Mouse (Mus musculus) urinary bladder, postnatal 10 days (tissue): ENCODE data around the gene Bcas3.

Experiments used
- DNase-seq: peaks from one replicate; pipeline ENCODE4 v3.0.0; 2022; ENCODE audit warnings: low spot score

Bcas3 gene

GRCm38 (mm10) chr11:85352539-85353380 is at the start of gene Bcas3:
TSS of gene Bcas3 (plus strand) at chr11:85353167.
- peak; percentile 89 for DNase-seq

GRCm38 (mm10) chr11:85306577-85307260 is 46.2 kb upstream of the Bcas3 start:
- no peak for DNase-seq

- no peak for DNase-seq
Observed at GRCm38 (mm10) chr11:85308799-85309198, 44.2 kb upstream of the Bcas3 start.

- DNase-seq, result no peak
Observed at GRCm38 (mm10) chr11:85310407-85310712, 42.6 kb upstream of the Bcas3 start.

- DNase-seq, result peak; percentile 96
Observed at GRCm38 (mm10) chr11:85310713-85311574, 42.0 kb upstream of the Bcas3 start, which contains the start of gene Ppm1d. TSS of gene Ppm1d (plus strand) at chr11:85311244.

GRCm38 (mm10) chr11:85311645-85312490 is 41.1 kb upstream of the Bcas3 start:
- DNase-seq, result no peak

GRCm38 (mm10) chr11:85312818-85313217 is 40.1 kb upstream of the Bcas3 start:
- no peak for DNase-seq

GRCm38 (mm10) chr11:85313361-85313760 is 39.6 kb upstream of the Bcas3 start:
- no peak for DNase-seq

GRCm38 (mm10) chr11:85323567-85324330 is 29.2 kb upstream of the Bcas3 start:
- DNase-seq, result no peak

GRCm38 (mm10) chr11:85328717-85329116 is 24.2 kb upstream of the Bcas3 start:
- DNase-seq, result no peak

- no peak for DNase-seq
Observed at GRCm38 (mm10) chr11:85329167-85329894, 23.6 kb upstream of the Bcas3 start.

GRCm38 (mm10) chr11:85334778-85335177 is 18.2 kb upstream of the Bcas3 start:
- DNase-seq, result no peak

- no peak for DNase-seq
Observed at GRCm38 (mm10) chr11:85339173-85339831, 13.7 kb upstream of the Bcas3 start.

- no peak for DNase-seq
Observed at GRCm38 (mm10) chr11:85340070-85340616, 12.8 kb upstream of the Bcas3 start.

GRCm38 (mm10) chr11:85353819-85354218 is 852 bp downstream of the Bcas3 start:
- no peak for DNase-seq

- DNase-seq, result no peak
Observed at GRCm38 (mm10) chr11:85359641-85360040, 6.7 kb downstream of the Bcas3 start.

GRCm38 (mm10) chr11:85361621-85362020 is 8.7 kb downstream of the Bcas3 start:
- no peak for DNase-seq

- DNase-seq, result no peak
Observed at GRCm38 (mm10) chr11:85366168-85366567, 13.2 kb downstream of the Bcas3 start.

GRCm38 (mm10) chr11:85367823-85368222 is 14.9 kb downstream of the Bcas3 start:
- DNase-seq, result no peak
